Mouse (Mus musculus) liver, embryonic 13.5 days (tissue): ENCODE results near the gene Wnt2b. TPM values are rescaled to one million over a fixed set of nuclear protein-coding genes. Genes with fewer than 3 reads are reported as not detected.

Source experiments
- ATAC-seq: fragments of 200-750 bp; cut with Nextera tagmentation; 2 replicates; pipeline ENCODE4 v1.8.0; 2017; ENCODE audit warnings: low read depth, mild to moderate bottlenecking, moderate number of reproducible peaks, moderate library complexity
- DNase-seq: peaks from one replicate; pipeline ENCODE4 v3.0.0; 2022
- H3K27ac ChIP-seq: fragments of 300-500 bp; sonication (generic); 2 replicates; pipeline ENCODE4 v1.5.1; 2015; ENCODE audit warnings: moderate library complexity, mild to moderate bottlenecking, inconsistent platforms
- H3K27me3 ChIP-seq: fragments of 300-500 bp; sonication (generic); 2 replicates; pipeline ENCODE4 v1.6.1; 2015; ENCODE audit warnings: mild to moderate bottlenecking, inconsistent platforms
- H3K36me3 ChIP-seq: fragments of 300-500 bp; sonication (generic); 2 replicates; pipeline ENCODE4 v1.6.1; 2015; ENCODE audit warnings: mild to moderate bottlenecking, inconsistent platforms
- H3K4me1 ChIP-seq: fragments of 300-500 bp; sonication (generic); replicated peaks from 2 replicates; pipeline ENCODE4 v1.6.1; 2015; ENCODE audit warnings: inconsistent platforms
- H3K4me2 ChIP-seq: fragments of 300-500 bp; sonication (generic); 2 replicates; pipeline ENCODE4 v1.6.1; 2015; ENCODE audit warnings: inconsistent platforms, mild to moderate bottlenecking, moderate library complexity
- H3K4me3 ChIP-seq: fragments of 300-500 bp; sonication (generic); replicated peaks from 2 replicates; pipeline ENCODE4 v1.5.1; 2015; ENCODE audit warnings: mild to moderate bottlenecking, inconsistent platforms
- H3K9ac ChIP-seq: fragments of 300-500 bp; sonication (generic); 2 replicates; pipeline ENCODE4 v1.6.1; 2015; ENCODE audit warnings: mild to moderate bottlenecking, inconsistent platforms
- H3K9me3 ChIP-seq: fragments of 300-500 bp; sonication (generic); replicated peaks from 2 replicates; pipeline ENCODE4 v1.6.1; 2016; ENCODE audit warnings: inconsistent platforms
- WGBS: fragments of 180-500 bp; shearing (Covaris S2); methylation state at CpG from one replicate; pipeline ENCODE4 v1.1.7; 2015; ENCODE audit not compliant: insufficient replicate concordance; 5-methylcytosine and 5-hydroxymethylcytosine counted together
- polyA plus RNA-seq: library from polyadenylated mRNA; unstranded; fragments of >200 nt; fragmentation: Nextera tagmentation; extraction: Ambion mirVana; gene quantifications from 2 replicates; pipeline ENCODE4 v1.2.1, GENCODE M21; 2015

Gene Wnt2b
- polyA plus RNA-seq, result 0.13 and 0.15 TPM in 2 replicates

DNA sequence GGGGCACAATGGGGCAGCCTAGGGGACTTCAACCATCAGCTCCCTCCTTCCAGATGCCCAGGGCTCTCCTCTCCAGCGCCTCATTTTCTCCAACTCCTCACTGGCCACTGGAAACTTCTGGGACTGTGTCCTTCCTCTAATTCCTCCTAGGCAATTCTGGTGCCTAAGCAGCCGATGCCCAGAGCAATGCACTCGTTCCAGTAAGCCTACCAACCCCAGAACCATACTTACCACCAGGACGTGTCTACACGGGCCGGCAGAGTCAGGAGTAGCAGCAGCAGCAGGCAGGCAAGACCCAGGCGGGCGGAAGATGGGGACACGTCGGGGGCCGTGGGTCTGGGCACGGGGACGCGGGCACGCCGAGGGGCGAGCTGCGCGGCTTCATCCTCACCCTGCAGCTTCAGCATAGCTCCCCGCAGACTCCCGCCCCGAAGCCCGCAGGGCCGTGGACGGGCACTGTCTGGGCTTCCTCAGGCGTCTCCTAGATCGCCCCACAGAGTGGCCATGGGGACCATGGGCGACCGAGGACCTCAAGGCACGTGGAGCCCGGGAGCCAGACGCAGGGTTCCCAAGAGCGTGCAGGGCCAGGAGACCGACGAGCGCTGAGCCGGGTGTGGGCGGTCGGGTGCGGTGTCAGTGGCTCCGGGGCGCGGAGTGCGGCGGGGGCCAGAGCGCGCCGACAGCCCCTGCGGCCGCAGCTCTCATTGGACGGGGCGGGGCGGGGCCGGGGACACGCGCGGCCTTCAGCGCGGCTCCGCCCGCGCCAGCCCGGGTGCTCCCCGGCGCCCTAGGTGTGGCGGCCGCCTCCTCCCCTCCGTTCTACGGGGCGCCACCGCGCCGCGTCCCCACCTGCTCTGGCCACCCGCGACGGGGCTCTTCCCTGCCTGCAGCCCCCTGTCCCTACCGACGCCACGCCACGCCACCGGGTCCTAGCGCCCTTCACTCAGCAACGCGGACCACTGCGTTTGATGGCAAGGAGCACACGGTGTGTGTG is at the start of gene Wnt2b:
Gene Wnt2b, minus strand, starts transcription at position 856 of the 994 bp plus-strand sequence.
- H3K27me3 ChIP-seq, result peaks cover 84% of the 10 kb centered on the region
- H3K36me3 ChIP-seq, result no peaks in the 10 kb centered on the region
- no peaks in the 10 kb centered on the region for H3K9me3 ChIP-seq
- no peak for DNase-seq
- 3% methylated on average over 71 of the region's 87 CpGs for WGBS
- ATAC-seq, result peak; percentile 43
- peaks cover 23% of the 10 kb centered on the region for H3K4me1 ChIP-seq
- H3K27ac ChIP-seq, result no peak within 1 kb of the TSS
- H3K4me2 ChIP-seq, result peak within 1 kb of the TSS; percentile 66
- peak within 1 kb of the TSS; percentile 52 for H3K4me3 ChIP-seq
- no peak within 1 kb of the TSS for H3K9ac ChIP-seq

GRCm38 (mm10) chr3:105010681-105011339 is 49.1 kb upstream of the Wnt2b start:
- H3K9ac ChIP-seq, result no peak overlapping the region
- H3K4me2 ChIP-seq, result no peak overlapping the region
- no peak overlapping the region for H3K27ac ChIP-seq
- WGBS, result 77% methylated on average over 11 of the region's 11 CpGs
- no peaks in the 10 kb centered on the region for H3K4me1 ChIP-seq
- H3K27me3 ChIP-seq, result no peaks in the 10 kb centered on the region
- ATAC-seq (no peak), DNase-seq (no peak)
- no peaks in the 10 kb centered on the region for H3K9me3 ChIP-seq
- no peak overlapping the region for H3K4me3 ChIP-seq
- no peaks in the 10 kb centered on the region for H3K36me3 ChIP-seq

GRCm38 (mm10) chr3:105008070-105008469 is 46.3 kb upstream of the Wnt2b start:
- Histone ChIP-seq H3K4me1 (no peaks in the 10 kb centered on the region), H3K9me3 (no peaks in the 10 kb centered on the region), H3K4me3 (no peak overlapping the region), H3K27me3 (no peaks in the 10 kb centered on the region), H3K4me2 (no peak overlapping the region), H3K27ac (no peak overlapping the region), H3K9ac (no peak overlapping the region), H3K36me3 (0 out of 2 replicates have a peak, but pooled peaks cover 3% of the 10 kb centered on the region)
- no peak for ATAC-seq
- WGBS, result 63% methylated on average over 9 of the region's 9 CpGs
- DNase-seq, result no peak

- H3K4me1 ChIP-seq, result no peaks in the 10 kb centered on the region
- H3K27ac ChIP-seq, result no peak overlapping the region
- no peak overlapping the region for H3K4me3 ChIP-seq
- no peak overlapping the region for H3K4me2 ChIP-seq
- no peak for DNase-seq
- no peaks in the 10 kb centered on the region for H3K9me3 ChIP-seq
- 0 out of 2 replicates have a peak, but pooled peaks cover 3% of the 10 kb centered on the region for H3K36me3 ChIP-seq
- 86% methylated on average over 6 of the region's 6 CpGs for WGBS
- no peaks in the 10 kb centered on the region for H3K27me3 ChIP-seq
- ATAC-seq, result no peak
- H3K9ac ChIP-seq, result no peak overlapping the region
Measured at GRCm38 (mm10) chr3:105006101-105006500, 44.4 kb upstream of the Wnt2b start.

- H3K4me1 ChIP-seq, result no peaks in the 10 kb centered on the region
- no peak for DNase-seq
- 76% methylated on average over 20 of the region's 20 CpGs for WGBS
- H3K4me2 ChIP-seq, result no peak overlapping the region
- H3K9me3 ChIP-seq, result no peaks in the 10 kb centered on the region
- no peak overlapping the region for H3K27ac ChIP-seq
- H3K9ac ChIP-seq, result no peak overlapping the region
- ATAC-seq, result no peak
- H3K4me3 ChIP-seq, result no peak overlapping the region
- H3K27me3 ChIP-seq, result no peaks in the 10 kb centered on the region
- H3K36me3 ChIP-seq, result 0 out of 2 replicates have a peak, but pooled peaks cover 3% of the 10 kb centered on the region
Measured at GRCm38 (mm10) chr3:105005561-105006065, 43.9 kb upstream of the Wnt2b start.

DNA sequence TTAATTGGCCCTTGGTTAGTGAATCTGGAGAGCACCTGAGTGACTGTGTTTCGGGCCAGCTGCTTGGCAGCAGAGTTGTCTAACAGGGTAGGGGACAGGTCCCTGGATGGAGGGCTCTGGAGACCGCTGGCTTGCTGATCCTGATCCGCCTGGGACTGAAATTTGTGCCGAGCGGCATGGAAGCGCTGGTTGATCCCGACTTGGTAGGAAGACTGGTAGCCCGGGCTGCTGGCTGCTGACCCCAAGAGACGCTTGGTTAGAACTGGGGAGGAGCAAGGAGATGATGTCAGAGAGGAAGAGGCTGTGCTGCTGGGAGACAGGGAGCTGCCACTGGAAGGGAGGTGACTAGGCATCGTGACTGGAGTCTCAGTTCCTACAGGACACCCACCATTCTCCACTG is 43.3 kb upstream of the Wnt2b start:
- DNase-seq (no peak), ATAC-seq (no peak)
- Histone ChIP-seq H3K4me2 (no peak overlapping the region), H3K4me1 (no peaks in the 10 kb centered on the region), H3K9ac (no peak overlapping the region), H3K27ac (no peak overlapping the region), H3K27me3 (no peaks in the 10 kb centered on the region), H3K4me3 (no peak overlapping the region), H3K36me3 (0 out of 2 replicates have a peak, but pooled peaks cover 3% of the 10 kb centered on the region), H3K9me3 (no peaks in the 10 kb centered on the region)
- 77% methylated on average over 10 of the region's 10 CpGs for WGBS

DNA sequence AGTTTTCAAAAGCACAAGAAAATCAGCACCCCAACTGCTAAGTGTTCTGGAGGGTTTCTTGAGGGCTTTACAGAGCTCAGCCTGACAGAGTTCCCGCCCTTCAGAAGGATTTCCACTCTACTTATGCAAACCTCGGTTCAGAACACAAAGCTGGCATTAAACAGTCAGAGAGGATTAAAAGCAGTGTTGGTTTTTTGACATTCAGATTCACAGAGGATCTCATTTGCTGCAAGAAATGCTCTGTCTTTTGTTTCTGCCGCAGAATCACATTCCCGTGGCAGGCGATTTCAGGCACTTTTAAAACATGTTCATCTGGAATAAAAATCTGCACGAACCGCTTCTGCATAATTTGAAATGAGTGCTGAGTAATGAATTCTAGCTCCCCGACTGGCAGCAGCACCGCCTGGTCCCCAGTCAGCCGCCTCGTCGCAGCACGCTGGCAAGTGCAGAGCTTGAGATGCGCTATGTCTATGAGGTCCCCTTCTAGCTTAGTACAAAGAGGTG is 42.3 kb upstream of the Wnt2b start:
- Histone ChIP-seq H3K27me3 (no peaks in the 10 kb centered on the region), H3K4me3 (no peak overlapping the region), H3K4me2 (no peak overlapping the region), H3K9ac (no peak overlapping the region), H3K9me3 (no peaks in the 10 kb centered on the region), H3K27ac (no peak overlapping the region), H3K4me1 (no peaks in the 10 kb centered on the region), H3K36me3 (0 out of 2 replicates have a peak, but pooled peaks cover 3% of the 10 kb centered on the region)
- WGBS, result 78% methylated on average over 14 of the region's 14 CpGs
- ATAC-seq, result no peak
- no peak for DNase-seq

DNA sequence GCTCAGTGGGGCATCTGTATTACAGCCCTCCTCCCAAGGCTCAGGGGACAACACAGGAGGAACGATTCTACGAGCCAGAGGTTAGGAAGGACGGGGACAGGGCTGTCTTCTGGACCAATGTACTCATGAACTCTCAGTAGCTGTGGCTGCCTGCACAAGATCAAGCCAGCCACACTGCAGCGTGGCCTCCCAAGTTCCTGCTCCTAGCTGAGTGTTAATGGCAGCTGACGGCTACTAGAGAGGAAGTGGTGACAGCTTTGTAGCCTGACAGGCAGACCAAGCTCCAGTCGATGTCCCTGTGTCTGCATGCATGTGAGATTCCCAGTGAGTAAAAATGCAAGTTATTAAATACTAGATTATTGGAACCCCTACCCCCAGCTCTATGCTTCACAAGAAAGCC is 39.7 kb upstream of the Wnt2b start:
- no peak overlapping the region for H3K9ac ChIP-seq
- H3K36me3 ChIP-seq, result 0 out of 2 replicates have a peak, but pooled peaks cover 3% of the 10 kb centered on the region
- no peak overlapping the region for H3K4me3 ChIP-seq
- H3K4me1 ChIP-seq, result no peaks in the 10 kb centered on the region
- DNase-seq, result no peak
- 0 out of 2 replicates have a peak, but pooled peaks cover 4% of the 10 kb centered on the region for H3K27me3 ChIP-seq
- H3K27ac ChIP-seq, result no peak overlapping the region
- 13% methylated on average over 6 of the region's 6 CpGs for WGBS
- ATAC-seq, result no peak
- H3K9me3 ChIP-seq, result no peaks in the 10 kb centered on the region
- no peak overlapping the region for H3K4me2 ChIP-seq

DNA sequence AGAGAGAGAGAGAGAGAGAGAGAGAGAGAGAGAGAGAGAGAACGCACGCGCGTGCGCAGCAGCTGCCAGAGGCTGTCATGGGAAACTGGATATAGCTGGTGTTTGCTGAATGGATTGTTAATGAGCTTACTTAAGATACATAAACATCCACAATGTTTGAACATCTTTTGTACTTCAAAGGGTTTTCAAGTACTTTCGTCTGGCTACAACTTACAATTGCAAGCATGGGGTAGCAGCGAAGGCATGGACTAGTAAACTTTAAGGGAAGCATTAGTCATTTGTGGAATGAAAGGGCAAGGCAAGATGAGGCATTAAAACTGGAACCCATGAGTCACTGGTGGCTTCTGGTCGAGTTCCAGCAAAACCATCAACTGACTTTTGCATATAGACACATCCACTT is 38.8 kb upstream of the Wnt2b start:
- 0 out of 2 replicates have a peak, but pooled peaks cover 3% of the 10 kb centered on the region for H3K36me3 ChIP-seq
- no peak overlapping the region for H3K9ac ChIP-seq
- DNase-seq (no peak), ATAC-seq (no peak)
- H3K9me3 ChIP-seq, result no peaks in the 10 kb centered on the region
- H3K4me3 ChIP-seq, result no peak overlapping the region
- H3K27ac ChIP-seq, result no peak overlapping the region
- 0 out of 2 replicates have a peak, but pooled peaks cover 4% of the 10 kb centered on the region for H3K27me3 ChIP-seq
- WGBS, result 72% methylated on average over 8 of the region's 8 CpGs
- H3K4me1 ChIP-seq, result no peaks in the 10 kb centered on the region
- no peak overlapping the region for H3K4me2 ChIP-seq

GRCm38 (mm10) chr3:104997563-104997962 is 35.8 kb upstream of the Wnt2b start:
- Histone ChIP-seq H3K4me3 (no peak overlapping the region), H3K9me3 (no peaks in the 10 kb centered on the region), H3K27me3 (0 out of 2 replicates have a peak, but pooled peaks cover 4% of the 10 kb centered on the region), H3K9ac (no peak overlapping the region), H3K4me1 (no peaks in the 10 kb centered on the region), H3K4me2 (no peak overlapping the region), H3K36me3 (no peaks in the 10 kb centered on the region), H3K27ac (no peak overlapping the region)
- DNase-seq, result no peak
- 23% methylated on average over 6 of the region's 6 CpGs for WGBS
- ATAC-seq, result no peak

GRCm38 (mm10) chr3:104995707-104996106 is 34.0 kb upstream of the Wnt2b start:
- Histone ChIP-seq H3K27me3 (0 out of 2 replicates have a peak, but pooled peaks cover 9% of the 10 kb centered on the region), H3K9me3 (no peaks in the 10 kb centered on the region), H3K9ac (no peak overlapping the region), H3K4me3 (no peak overlapping the region), H3K4me1 (no peaks in the 10 kb centered on the region), H3K36me3 (no peaks in the 10 kb centered on the region), H3K27ac (no peak overlapping the region), H3K4me2 (no peak overlapping the region)
- DNase-seq, result no peak
- ATAC-seq, result no peak
- 52% methylated on average over 7 of the region's 7 CpGs for WGBS
